Comparison of ENCODE assay signal across 32 mouse cellular contexts in the genomic region with DNA sequence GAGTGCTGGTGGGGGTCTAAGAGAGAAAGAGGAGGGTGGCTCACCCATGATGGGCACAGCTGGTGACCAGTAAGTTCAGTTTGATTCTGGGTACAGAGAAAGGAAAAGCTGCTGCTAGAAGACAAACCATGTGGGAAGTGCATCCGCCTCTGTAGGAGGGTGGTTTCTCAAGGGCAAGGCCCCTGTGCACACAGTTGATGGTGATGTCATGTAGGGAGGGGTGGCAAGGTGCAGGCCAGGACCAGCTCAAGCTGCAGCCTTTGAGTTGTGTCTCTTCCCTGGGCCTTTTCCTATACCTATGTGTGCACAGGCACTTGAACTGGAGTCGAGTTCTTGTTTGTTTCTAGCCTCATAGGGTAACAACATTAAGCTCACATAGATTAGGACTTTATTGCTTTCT. TPM values are rescaled to one million over a fixed set of nuclear protein-coding genes. Genes with fewer than 3 reads are reported as not detected.
DNase-seq lines count a peak whose midpoint lies in the region; ATAC-seq and TF ChIP-seq lines count a peak whose summit lies in the region.
"Had no signal": no experiment of that assay in that cellular context is flagged by ENCODE, and none has a peak within 500 bp of the region (broad histone marks: within the 10 kb centered on the region; RNA-seq: fewer than 3 reads in every experiment).

No protein-coding gene starts in this region.

- no peak overlapping the region for H3K27ac ChIP-seq in intestine, embryonic 14.5 days (ENCODE audit: low read depth)
- no peak overlapping the region for H3K27ac ChIP-seq in intestine, embryonic 16.5 days (ENCODE audit: low read length)
- H3K27ac ChIP-seq in stomach, postnatal 0 days (replicated peaks) = no peak overlapping the region
- H3K27ac ChIP-seq: embryonic facial prominence, embryonic 12.5 days; embryonic facial prominence, embryonic 15.5 days; forebrain, embryonic 12.5 days; heart, embryonic 15.5 days; hindbrain, embryonic 14.5 days; hindbrain, postnatal 0 days had no signal

- TF ChIP-seq EP300 in stomach, postnatal 0 days (optimal IDR thresholded peaks at IDR 0.05) = no peak

- no peak for DNase-seq in intestine, embryonic 14.5 days (ENCODE audit: low spot score)
- no peak for DNase-seq in stomach, postnatal 0 days (ENCODE audit: low spot score)
- DNase-seq in cerebellum, postnatal 36 days = no peak
- DNase-seq in heart, postnatal 4 days = no peak
- DNase-seq: adrenal gland, adult 2 months; adrenal gland, postnatal 36 days; cerebellum, adult 18-20 months; cerebellum, adult 9-10 months; cerebellum, postnatal 14 days; gastrocnemius, postnatal 10 days; gastrocnemius, postnatal 36 days; heart, adult 11 months; heart, postnatal 10 days; heart, postnatal 36 days; kidney, adult 2 months had no signal

- no peaks in the 10 kb centered on the region for H3K36me3 ChIP-seq in intestine, embryonic 14.5 days (ENCODE audit: control insufficient read depth, insufficient read depth, low read length)
- no peaks in the 10 kb centered on the region for H3K36me3 ChIP-seq in intestine, embryonic 16.5 days (ENCODE audit: control insufficient read depth, insufficient read depth, low read length)
- no peaks in the 10 kb centered on the region for H3K36me3 ChIP-seq in stomach, postnatal 0 days (ENCODE audit: control insufficient read depth, insufficient read depth, low read length)
- H3K36me3 ChIP-seq: embryonic facial prominence, embryonic 12.5 days; embryonic facial prominence, embryonic 15.5 days; forebrain, embryonic 12.5 days; G1E; heart, embryonic 12.5 days; heart, embryonic 15.5 days had no signal

- H3K9me3 ChIP-seq in intestine, embryonic 14.5 days (ENCODE audit: control insufficient read depth, low read length) = no peaks in the 10 kb centered on the region
- no peaks in the 10 kb centered on the region for H3K9me3 ChIP-seq in intestine, embryonic 16.5 days (ENCODE audit: control insufficient read depth, low read length)
- no peaks in the 10 kb centered on the region for H3K9me3 ChIP-seq in stomach, postnatal 0 days (ENCODE audit: control insufficient read depth, low read length)
- H3K9me3 ChIP-seq: embryonic facial prominence, embryonic 12.5 days; embryonic facial prominence, embryonic 15.5 days; forebrain, embryonic 12.5 days; G1E; heart, embryonic 12.5 days; heart, embryonic 15.5 days had no signal

- TF ChIP-seq CTCF in stomach, postnatal 0 days (IDR thresholded peaks at IDR 0.05; ENCODE audit: low read depth) = no peak

- peak; percentile 60; the same call in 1 of the 2 replicates for ATAC-seq in intestine, embryonic 14.5 days (replicated peaks; ENCODE audit: low FRiP score, low TSS enrichment, low read depth)
- no peak for ATAC-seq in intestine, embryonic 16.5 days
- peak; percentile 72 for ATAC-seq in activated CD4-positive, CD25-positive, alpha-beta regulatory T cell, adult 4 months
- 0 out of 2 replicates have a peak, but pooled peaks have one; percentile 51 for ATAC-seq in stomach, postnatal 0 days (ENCODE audit: low FRiP score, low TSS enrichment)
- ATAC-seq: forebrain, embryonic 16.5 days; hindbrain, postnatal 0 days; intestine, postnatal 0 days; Patski had no signal

- 58% methylated on average over 2 of the region's 2 CpGs for WGBS in intestine, embryonic 14.5 days
- WGBS in intestine, embryonic 16.5 days = 61% methylated on average over 2 of the region's 2 CpGs
- WGBS in stomach, postnatal 0 days = 40% methylated on average over 2 of the region's 2 CpGs

- no peaks in the 10 kb centered on the region for H3K27me3 ChIP-seq in intestine, embryonic 14.5 days (replicated peaks; ENCODE audit: control insufficient read depth, insufficient read depth, low read length)
- no peaks in the 10 kb centered on the region for H3K27me3 ChIP-seq in intestine, embryonic 16.5 days (replicated peaks; ENCODE audit: control insufficient read depth, insufficient read depth, low read length)
- H3K27me3 ChIP-seq in stomach, postnatal 0 days (ENCODE audit: control insufficient read depth, insufficient read depth, low read length) = no peaks in the 10 kb centered on the region
- H3K27me3 ChIP-seq: CH12.LX; embryonic facial prominence, embryonic 12.5 days; embryonic facial prominence, embryonic 15.5 days; forebrain, embryonic 12.5 days; heart, embryonic 15.5 days had no signal

- no peaks in the 10 kb centered on the region for H3K4me1 ChIP-seq in intestine, embryonic 14.5 days (replicated peaks; ENCODE audit: control insufficient read depth, insufficient read depth, low read length)
- no peaks in the 10 kb centered on the region for H3K4me1 ChIP-seq in intestine, embryonic 16.5 days (ENCODE audit: control insufficient read depth, insufficient read depth, low read length)
- no peaks in the 10 kb centered on the region for H3K4me1 ChIP-seq in stomach, postnatal 0 days (replicated peaks; ENCODE audit: control insufficient read depth, insufficient read depth)
- H3K4me1 ChIP-seq: embryonic facial prominence, embryonic 12.5 days; embryonic facial prominence, embryonic 15.5 days; forebrain, embryonic 12.5 days; heart, embryonic 12.5 days; heart, embryonic 15.5 days had no signal

- H3K9ac ChIP-seq in intestine, embryonic 14.5 days (ENCODE audit: low read length) = no peak overlapping the region
- H3K9ac ChIP-seq in intestine, embryonic 16.5 days (ENCODE audit: low read depth, low read length) = no peak overlapping the region
- H3K9ac ChIP-seq in stomach, postnatal 0 days (ENCODE audit: low read length) = no peak overlapping the region
- H3K9ac ChIP-seq: embryonic facial prominence, embryonic 12.5 days; embryonic facial prominence, embryonic 15.5 days; forebrain, embryonic 12.5 days; heart, embryonic 12.5 days; heart, embryonic 15.5 days; hindbrain, embryonic 14.5 days had no signal

- no peak overlapping the region for H3K4me2 ChIP-seq in intestine, embryonic 14.5 days (ENCODE audit: low read length)
- no peak overlapping the region for H3K4me2 ChIP-seq in intestine, embryonic 16.5 days (ENCODE audit: low read depth, low read length)
- H3K4me2 ChIP-seq in stomach, postnatal 0 days (replicated peaks; ENCODE audit: low read depth) = no peak overlapping the region
- H3K4me2 ChIP-seq: embryonic facial prominence, embryonic 12.5 days; embryonic facial prominence, embryonic 15.5 days; forebrain, embryonic 12.5 days; heart, embryonic 12.5 days; heart, embryonic 15.5 days; hindbrain, embryonic 14.5 days had no signal

- no peak overlapping the region for H3K4me3 ChIP-seq in intestine, embryonic 14.5 days (ENCODE audit: low read depth, low read length)
- no peak overlapping the region for H3K4me3 ChIP-seq in intestine, embryonic 16.5 days (ENCODE audit: low read length)
- no peak overlapping the region for H3K4me3 ChIP-seq in stomach, postnatal 0 days (ENCODE audit: low read depth, low read length)
- H3K4me3 ChIP-seq: embryonic facial prominence, embryonic 12.5 days; embryonic facial prominence, embryonic 15.5 days; forebrain, embryonic 12.5 days; heart, embryonic 12.5 days; heart, embryonic 15.5 days had no signal

RNA-seq across cellular contexts. Expression of gene Ptpn5, which starts 38.5 kb away (rescaled TPM):
- polyA plus RNA-seq in intestine, embryonic 14.5 days (2014; fragmentation: Nextera tagmentation; extraction: Ambion mirVana) = 2.1 and 2.3 TPM in 2 replicates
- 1.1 and 1.3 TPM in 2 replicates for polyA plus RNA-seq in intestine, embryonic 16.5 days (2015; fragmentation: Nextera tagmentation; extraction: Ambion mirVana)
- polyA plus RNA-seq in activated CD4-positive, CD25-positive, alpha-beta regulatory T cell, adult 4 months (2017; shearing (Covaris generic)) = 1 to 10 TPM; 2.1 to 9.3 TPM
- 0.33 and 0.42 TPM in 2 replicates for polyA plus RNA-seq in stomach, postnatal 0 days (2015; fragmentation: Nextera tagmentation; extraction: Ambion mirVana)
- total RNA-seq in heart, postnatal 4 days (2021) = not detected
- total RNA-seq: common myeloid progenitor, adult 5-6 weeks; gastrocnemius, adult 18-20 months; gastrocnemius, postnatal 36 days; heart, adult 8-10 months; heart, postnatal 10 days; heart, postnatal 36 days had no signal
- polyA plus RNA-seq: G1E had no signal

RNA-seq across cellular contexts. Expression of gene Tmem86a, which starts 44.6 kb away (rescaled TPM):
- 30.6 and 31.4 TPM in 2 replicates for polyA plus RNA-seq in intestine, embryonic 14.5 days (2014; fragmentation: Nextera tagmentation; extraction: Ambion mirVana)
- polyA plus RNA-seq in intestine, embryonic 16.5 days (2015; fragmentation: Nextera tagmentation; extraction: Ambion mirVana) = 59.3 and 63.1 TPM in 2 replicates
- 1 to 10 TPM; 1.0 to 2.9 TPM for polyA plus RNA-seq in activated CD4-positive, CD25-positive, alpha-beta regulatory T cell, adult 4 months (2017; shearing (Covaris generic))
- 21.1 and 22.7 TPM in 2 replicates for polyA plus RNA-seq in stomach, postnatal 0 days (2015; fragmentation: Nextera tagmentation; extraction: Ambion mirVana)
- 10 to 100 TPM; 16.9 to 23.8 TPM for total RNA-seq in heart, postnatal 4 days (2021)
